Mouse (Mus musculus): Measurements from ENCODE around the gene Flii.

Gene Flii

DNA sequence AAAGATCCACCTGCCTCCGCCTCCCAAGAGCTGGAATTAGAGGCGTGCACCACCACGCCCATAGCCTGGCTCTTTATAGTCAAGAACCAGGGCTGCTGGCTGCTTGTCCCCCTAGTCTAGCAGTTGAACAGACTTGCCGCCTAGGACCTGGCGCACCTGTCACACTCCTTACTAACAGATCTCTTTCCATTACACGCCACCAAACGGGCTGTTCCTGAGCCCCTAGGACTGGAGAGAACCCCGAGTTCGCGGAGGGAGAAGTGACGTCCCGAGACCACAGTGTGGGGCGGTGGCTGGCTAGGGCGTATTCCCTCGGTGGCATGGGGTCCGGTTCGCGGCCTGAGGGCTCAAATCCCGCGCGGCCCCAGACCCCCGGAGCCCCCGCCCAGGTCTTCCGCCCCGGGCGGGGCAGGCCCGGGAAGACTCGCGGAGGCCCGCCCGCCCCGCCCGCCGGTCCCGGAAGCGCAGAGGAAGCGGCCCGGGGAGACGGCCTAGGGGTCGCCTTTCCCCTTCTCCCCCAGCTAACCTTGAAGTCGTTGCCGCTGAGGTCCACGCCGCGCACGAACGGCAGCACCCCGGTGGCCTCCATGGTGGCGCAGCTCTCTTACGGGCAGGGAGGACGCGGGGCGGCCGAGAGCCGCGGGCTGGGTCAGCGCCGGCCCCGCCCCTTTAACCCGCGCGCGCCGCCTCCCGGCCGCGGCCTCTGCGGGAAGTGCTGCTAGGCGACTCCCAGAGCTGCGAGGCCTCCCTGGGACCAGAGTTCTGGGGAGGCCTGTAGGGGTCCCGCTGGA lies at the start of gene Flii:
Gene Flii, minus strand, starts transcription at position 663 of the 791 bp plus-strand sequence.
- DNase-seq = peak; percentile 86

GRCm38 (mm10) chr11:60776107-60776828 lies 49.2 kb upstream of the Flii start:
- DNase-seq = no peak

DNA sequence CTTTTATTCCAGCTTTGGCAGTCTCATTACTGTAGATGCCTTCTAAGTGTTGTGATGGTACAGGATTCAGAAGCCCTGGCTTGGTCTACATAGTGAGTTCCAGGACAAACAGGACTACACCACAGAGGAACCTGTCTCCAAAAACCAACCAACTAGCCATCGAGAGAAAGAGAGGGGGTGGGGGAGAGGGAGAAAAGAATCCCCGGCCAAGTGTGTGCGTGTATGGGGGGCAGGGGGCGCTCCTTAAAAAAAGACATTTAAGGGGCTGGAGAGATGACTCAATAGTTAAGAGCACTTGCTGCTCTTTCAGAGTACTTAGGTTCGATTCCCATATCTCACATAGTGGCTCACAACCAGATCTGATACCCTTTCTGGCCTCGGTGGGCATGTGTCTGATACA lies 48.5 kb upstream of the Flii start:
- no peak for DNase-seq

- DNase-seq = no peak
Observed at GRCm38 (mm10) chr11:60774841-60775240, 47.8 kb upstream of the Flii start.

DNA sequence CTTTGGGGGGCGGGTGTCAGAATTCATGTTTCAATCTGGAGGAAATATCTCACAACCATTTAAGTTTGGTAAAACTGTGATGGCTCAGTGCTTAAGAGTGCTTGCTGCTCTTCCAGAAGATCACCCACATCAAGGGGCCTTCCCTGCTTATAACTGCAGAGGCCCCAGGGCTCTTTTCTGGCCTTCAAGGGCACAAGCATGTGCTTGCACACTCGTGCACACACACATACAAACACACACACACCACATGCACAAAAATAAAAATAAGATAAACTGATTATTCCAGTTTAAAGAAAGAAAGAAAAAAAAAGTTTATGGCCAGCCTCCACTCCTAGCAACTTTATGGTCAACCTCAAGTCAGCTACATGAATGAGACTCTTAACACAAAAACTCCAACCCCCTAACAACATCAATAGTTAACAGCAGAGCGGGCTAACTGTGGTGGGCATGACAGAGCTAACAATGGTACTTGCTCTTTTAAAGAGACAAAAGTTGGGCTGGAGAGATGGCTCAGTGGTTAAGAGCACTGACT lies 47.2 kb upstream of the Flii start:
- no peak for DNase-seq

GRCm38 (mm10) chr11:60772161-60772560 lies 45.1 kb upstream of the Flii start:
- DNase-seq = no peak

DNA sequence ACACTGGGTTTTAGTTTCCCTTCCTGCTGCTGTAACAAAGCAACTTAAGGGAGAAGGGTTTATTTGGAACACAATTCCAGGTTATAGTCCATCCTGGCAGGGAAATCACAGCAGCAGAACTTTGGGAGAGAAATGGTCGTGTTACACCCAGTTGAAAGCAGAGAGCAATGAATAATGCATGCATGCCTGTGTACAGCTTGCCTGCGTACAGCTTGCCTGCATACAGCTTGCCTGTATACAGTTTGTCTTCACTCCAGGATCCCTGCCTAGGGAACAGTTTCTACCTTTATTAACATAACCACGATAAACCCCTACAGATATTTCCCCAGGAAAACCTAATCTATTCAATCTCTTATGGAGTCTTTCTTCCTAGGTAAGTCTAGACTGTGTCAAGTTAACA lies 43.7 kb upstream of the Flii start:
- no peak for DNase-seq

GRCm38 (mm10) chr11:60769322-60769721 lies 42.3 kb upstream of the Flii start:
- no peak for DNase-seq

DNA sequence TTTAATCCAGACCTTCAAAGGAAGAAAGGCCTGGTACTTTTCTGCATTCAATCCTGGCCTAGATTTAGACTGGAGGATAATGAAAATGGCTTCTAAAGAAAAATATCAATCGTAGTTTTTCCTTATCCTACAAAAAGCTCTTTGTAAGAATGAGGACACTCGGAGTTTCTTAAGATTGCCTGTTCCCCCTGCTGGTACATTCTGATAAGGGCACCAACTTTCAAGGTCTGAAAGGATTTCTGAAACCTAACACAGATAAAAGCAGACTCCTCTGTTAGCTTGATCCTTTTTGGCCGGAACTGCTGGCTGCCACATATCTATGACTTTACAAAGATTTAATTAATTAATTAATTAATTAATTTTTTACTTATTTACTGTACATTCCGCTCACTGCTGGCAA lies 39.9 kb upstream of the Flii start:
- no peak for DNase-seq

- DNase-seq = no peak
Observed at GRCm38 (mm10) chr11:60761681-60762080, 34.6 kb upstream of the Flii start.

DNA sequence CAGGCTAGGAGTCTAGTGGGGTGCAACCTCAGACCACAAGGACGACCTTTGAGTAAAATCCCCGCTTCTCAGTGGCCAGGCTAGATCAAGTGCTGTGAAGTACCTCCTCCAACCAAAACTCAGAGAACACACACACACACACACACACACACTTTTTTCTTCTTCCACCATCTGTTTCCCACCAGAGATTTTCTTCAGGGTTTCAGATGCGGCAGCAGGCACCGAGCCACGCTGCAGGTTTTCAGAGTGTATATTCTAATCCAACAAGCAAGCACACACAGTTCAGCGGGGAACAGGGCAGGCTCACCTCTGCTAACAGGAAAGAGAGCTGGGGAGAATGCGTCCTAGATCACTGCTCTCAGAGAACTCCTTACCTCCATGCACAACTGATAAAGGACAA lies 28.5 kb upstream of the Flii start:
- no peak for DNase-seq

GRCm38 (mm10) chr11:60740321-60740720 lies 13.3 kb upstream of the Flii start:
- DNase-seq = no peak

- DNase-seq = no peak
Observed at GRCm38 (mm10) chr11:60737450-60737849, 10.4 kb upstream of the Flii start.

GRCm38 (mm10) chr11:60736491-60736890 lies 9.4 kb upstream of the Flii start:
- no peak for DNase-seq

DNA sequence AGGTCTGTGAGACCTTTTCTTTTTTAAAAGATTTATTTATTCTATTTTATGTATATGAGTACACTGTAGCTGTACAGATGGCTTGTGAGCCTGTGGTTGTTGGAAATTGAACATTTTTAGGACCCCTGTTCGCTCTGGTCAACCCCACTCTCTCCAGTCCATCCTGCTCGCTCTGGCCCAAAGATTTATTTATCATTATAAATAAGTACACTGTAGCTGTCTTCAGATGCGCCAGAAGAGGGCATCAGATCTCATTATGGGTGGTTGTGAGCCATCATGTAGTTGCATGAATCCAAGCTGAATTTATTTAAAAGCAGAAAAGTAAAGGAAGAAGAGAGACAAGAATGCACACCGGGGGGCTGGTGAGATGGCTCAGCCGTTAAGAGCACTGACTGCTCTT lies 8.1 kb upstream of the Flii start:
- no peak for DNase-seq

GRCm38 (mm10) chr11:60734206-60734605 lies 7.1 kb upstream of the Flii start:
- no peak for DNase-seq

DNA sequence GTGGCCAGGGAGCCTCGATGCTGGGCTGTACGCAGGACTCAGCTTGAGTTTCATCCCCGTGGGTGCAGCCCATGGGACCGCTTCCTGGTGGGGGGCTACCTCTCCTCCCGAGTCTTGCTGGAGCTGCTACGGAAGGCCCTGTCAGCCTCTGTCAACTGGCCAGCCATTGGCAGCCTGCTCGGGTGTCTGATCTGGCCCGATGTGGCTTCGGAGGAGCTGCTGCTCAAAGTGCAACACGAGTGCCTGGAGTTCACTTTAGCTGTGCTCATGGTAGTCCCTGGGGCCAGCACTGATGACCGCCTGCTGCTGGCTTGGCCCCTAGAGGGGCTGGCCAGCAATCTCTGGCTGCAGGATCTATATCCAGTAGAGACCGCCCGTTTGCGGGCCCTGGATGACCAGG lies 4.2 kb upstream of the Flii start:
- DNase-seq = no peak

DNA sequence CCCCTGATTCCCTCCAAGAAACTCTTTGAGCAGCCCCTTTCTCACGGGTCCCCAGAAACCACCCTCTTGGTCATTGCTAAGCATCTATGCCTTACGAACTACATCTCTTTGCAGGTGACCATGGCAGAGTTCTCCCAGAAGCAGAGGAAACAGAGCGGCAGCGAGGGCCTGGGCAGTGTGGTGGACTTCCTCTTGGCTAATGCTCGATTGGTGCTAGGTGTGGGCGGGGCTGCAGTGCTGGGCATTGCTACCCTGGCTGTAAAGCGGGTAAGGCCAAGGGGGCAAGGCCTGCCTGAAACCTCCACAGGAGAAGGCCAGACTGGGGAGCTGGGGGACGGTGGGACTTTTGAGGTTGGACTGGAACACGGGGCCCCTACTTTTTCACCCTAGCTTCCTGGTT lies 3.1 kb upstream of the Flii start:
- DNase-seq = no peak

DNA sequence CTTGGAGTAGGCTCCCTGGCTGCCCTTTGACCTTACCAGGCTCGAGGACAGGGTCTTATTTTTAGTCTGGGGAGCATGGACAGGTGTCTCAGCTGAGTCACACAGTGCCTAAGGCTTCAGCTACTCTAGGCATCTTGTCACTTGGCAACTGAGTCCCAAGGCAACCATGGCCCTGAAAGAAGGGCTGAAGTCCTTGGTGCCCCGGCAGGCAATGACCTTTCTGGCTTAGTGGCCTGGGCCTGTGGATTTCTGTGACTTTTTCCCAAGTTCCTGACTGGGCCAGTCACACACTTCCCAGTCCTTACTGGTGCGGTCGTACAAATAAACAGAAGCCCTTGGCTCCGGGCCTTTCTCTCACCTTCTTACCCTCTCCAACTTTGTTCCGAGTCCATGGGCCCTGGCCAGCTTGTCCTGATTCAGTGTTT lies 2.2 kb upstream of the Flii start:
- peak; percentile 52 for DNase-seq

- DNase-seq = peak; percentile 93
Observed at GRCm38 (mm10) chr11:60728260-60728761, 1.2 kb upstream of the Flii start, which contains the start of gene Mief2. Gene Mief2, plus strand, starts transcription at chr11:60728398.

- peak; percentile 16 for DNase-seq
Observed at GRCm38 (mm10) chr11:60727392-60728140, 503 bp upstream of the Flii start.

GRCm38 (mm10) chr11:60719263-60719662 lies 7.8 kb downstream of the Flii start:
- no peak for DNase-seq

- DNase-seq = no peak
Observed at GRCm38 (mm10) chr11:60715833-60716232, 11.2 kb downstream of the Flii start.

Data from lung, postnatal 14 days (tissue).